Comparison of ENCODE assay signal across 8 mouse cellular contexts in the genomic region with DNA sequence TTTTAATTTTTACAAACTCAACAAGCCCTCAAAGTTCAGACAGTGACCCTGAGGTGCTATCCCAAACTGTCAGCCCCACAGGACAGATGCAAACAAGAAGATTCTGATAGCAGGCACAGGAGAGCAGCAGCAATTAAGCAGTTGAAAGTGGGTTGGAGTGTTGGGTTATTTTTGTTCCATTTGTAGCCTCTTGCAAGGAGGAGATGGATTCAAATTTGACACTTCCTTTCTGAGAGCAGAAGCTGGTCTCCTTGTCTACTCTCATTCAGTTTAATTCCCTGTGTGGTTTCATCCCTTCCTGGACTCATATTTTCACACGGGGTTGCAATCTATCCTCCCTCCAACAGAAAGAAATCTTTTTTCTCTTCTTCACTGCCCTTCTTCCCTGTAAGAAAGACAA. TPM values are rescaled to one million over a fixed set of nuclear protein-coding genes. Genes with fewer than 3 reads are reported as not detected.
DNase-seq lines count a peak whose midpoint lies in the region; ATAC-seq and TF ChIP-seq lines count a peak whose summit lies in the region.
"Had no signal": no experiment of that assay in that cellular context is flagged by ENCODE, and none has a peak within 500 bp of the region (broad histone marks: within the 10 kb centered on the region; RNA-seq: fewer than 3 reads in every experiment).

No protein-coding gene starts in this region.

- peak overlapping the region; percentile 72 for H3K9ac ChIP-seq in forebrain, embryonic 12.5 days
- no peak overlapping the region for H3K9ac ChIP-seq in intestine, embryonic 15.5 days
- peak overlapping the region; percentile 82 for H3K9ac ChIP-seq in neural tube, embryonic 15.5 days (replicated peaks)

- H3K4me2 ChIP-seq in forebrain, embryonic 12.5 days = peak overlapping the region; percentile 95
- H3K4me2 ChIP-seq in intestine, embryonic 15.5 days (replicated peaks) = peak overlapping the region; percentile 82
- H3K4me2 ChIP-seq in neural tube, embryonic 15.5 days = peak overlapping the region; percentile 95

- H3K27me3 ChIP-seq in forebrain, embryonic 12.5 days = 0 out of 2 replicates have a peak, but pooled peaks cover 3% of the 10 kb centered on the region
- H3K27me3 ChIP-seq in intestine, embryonic 15.5 days (replicated peaks) = peaks cover 15% of the 10 kb centered on the region
- no peaks in the 10 kb centered on the region for H3K27me3 ChIP-seq in neural tube, embryonic 15.5 days (replicated peaks)

- H3K9me3 ChIP-seq in forebrain, embryonic 12.5 days = no peaks in the 10 kb centered on the region
- H3K9me3 ChIP-seq in intestine, embryonic 15.5 days = no peaks in the 10 kb centered on the region
- no peaks in the 10 kb centered on the region for H3K9me3 ChIP-seq in neural tube, embryonic 15.5 days (replicated peaks)

- H3K27ac ChIP-seq in left cerebral cortex, adult 2 months = peak overlapping the region; percentile 94
- H3K27ac ChIP-seq in forebrain, embryonic 12.5 days = 0 out of 2 replicates have a peak overlapping the region, but pooled peaks have one; percentile 80
- no peak overlapping the region for H3K27ac ChIP-seq in intestine, embryonic 15.5 days
- H3K27ac ChIP-seq in neural tube, embryonic 15.5 days (replicated peaks) = peak overlapping the region; percentile 91

- no peak for ATAC-seq in forebrain, embryonic 12.5 days (ENCODE audit: low FRiP score)
- no peak for ATAC-seq in intestine, embryonic 15.5 days
- no peak for ATAC-seq in neural tube, embryonic 15.5 days (ENCODE audit: low FRiP score)

- WGBS in forebrain, embryonic 12.5 days = 4% methylated on average over 1 of the region's 1 CpGs
- 11% methylated on average over 1 of the region's 1 CpGs for WGBS in intestine, embryonic 15.5 days
- 9% methylated on average over 1 of the region's 1 CpGs for WGBS in neural tube, embryonic 15.5 days

- intact Hi-C loops in left cerebral cortex, adult 2 months (cut with DNase I) = loop anchor here (2.0 to 10.0 kb wide), 7 partner anchors 107 to 675 kb away; no protein-coding TSS in a partner anchor
- intact Hi-C loops in left cerebral cortex, postnatal 25 days (cut with DNase I) = loop anchor here (2.0 to 10.0 kb wide), 6 partner anchors 107 to 635 kb away; no protein-coding TSS in a partner anchor

- peaks cover 6% of the 10 kb centered on the region; the same call in 1 of the 2 replicates for H3K4me1 ChIP-seq in forebrain, embryonic 12.5 days
- peaks cover 11% of the 10 kb centered on the region for H3K4me1 ChIP-seq in intestine, embryonic 15.5 days (replicated peaks)
- peaks cover 13% of the 10 kb centered on the region; the same call in 1 of the 2 replicates for H3K4me1 ChIP-seq in neural tube, embryonic 15.5 days

- no peak for DNase-seq in left cerebral cortex, adult 2 months (ENCODE audit: extremely low spot score in 1 of 2, low spot score in 2 of 2)
- DNase-seq in left cerebral cortex, postnatal 25 days (ENCODE audit: low spot score in 2 of 2) = no peak
- no peak for DNase-seq in right cerebral cortex, postnatal 14 days
- DNase-seq in layer of hippocampus, adult 9-11 months = no peak

- no peaks in the 10 kb centered on the region for H3K36me3 ChIP-seq in forebrain, embryonic 12.5 days (replicated peaks)
- H3K36me3 ChIP-seq in intestine, embryonic 15.5 days = no peaks in the 10 kb centered on the region
- no peaks in the 10 kb centered on the region for H3K36me3 ChIP-seq in neural tube, embryonic 15.5 days

- peak overlapping the region; percentile 81 for H3K4me3 ChIP-seq in left cerebral cortex, adult 2 months
- peak overlapping the region; percentile 70 for H3K4me3 ChIP-seq in forebrain, embryonic 12.5 days (replicated peaks)
- peak overlapping the region; percentile 39; the same call in 1 of the 2 replicates for H3K4me3 ChIP-seq in intestine, embryonic 15.5 days (replicated peaks)
- peak overlapping the region; percentile 70 for H3K4me3 ChIP-seq in neural tube, embryonic 15.5 days (replicated peaks)

- no peak for TF ChIP-seq CTCF in left cerebral cortex, adult 2 months (IDR thresholded peaks at IDR 0.05)

RNA-seq across cellular contexts. Expression of a gene that starts 1.0 kb away (rescaled TPM):
- total RNA-seq in left cerebral cortex, adult 2 months (2021) = 1,000 to 10,000 TPM; 1,179 to 1,188 TPM
- total RNA-seq in left cerebral cortex, postnatal 25 days (2021) = 1,000 to 10,000 TPM; 1,117 to 1,180 TPM
- 33.7 and 36.7 TPM in 2 replicates for polyA plus RNA-seq in forebrain, embryonic 12.5 days (2016; fragmentation: Nextera tagmentation; extraction: Ambion mirVana)
- 8.5 and 10.0 TPM in 2 replicates for polyA plus RNA-seq in intestine, embryonic 15.5 days (2015; fragmentation: Nextera tagmentation; extraction: Ambion mirVana)
- 95.4 and 116 TPM in 2 replicates for polyA plus RNA-seq in neural tube, embryonic 15.5 days (2015; fragmentation: Nextera tagmentation; extraction: Ambion mirVana)
- total RNA-seq: MEL had no signal
